Mouse (Mus musculus) megakaryocyte, embryonic 14.5 days (primary cell): ENCODE results near the gene Kiss1r.

Source experiments
- FLI1 ChIP-seq: IDR thresholded peaks from 2 replicates; pipeline ENCODE4 v1.6.1; 2012; ENCODE audit warnings: low read length, inconsistent platforms, mixed read lengths
- GATA1 ChIP-seq: IDR thresholded peaks from 3 replicates; pipeline ENCODE4 v1.6.1; 2012; ENCODE audit warnings: mixed read lengths, low read length, inconsistent platforms, borderline replicate concordance

DNA sequence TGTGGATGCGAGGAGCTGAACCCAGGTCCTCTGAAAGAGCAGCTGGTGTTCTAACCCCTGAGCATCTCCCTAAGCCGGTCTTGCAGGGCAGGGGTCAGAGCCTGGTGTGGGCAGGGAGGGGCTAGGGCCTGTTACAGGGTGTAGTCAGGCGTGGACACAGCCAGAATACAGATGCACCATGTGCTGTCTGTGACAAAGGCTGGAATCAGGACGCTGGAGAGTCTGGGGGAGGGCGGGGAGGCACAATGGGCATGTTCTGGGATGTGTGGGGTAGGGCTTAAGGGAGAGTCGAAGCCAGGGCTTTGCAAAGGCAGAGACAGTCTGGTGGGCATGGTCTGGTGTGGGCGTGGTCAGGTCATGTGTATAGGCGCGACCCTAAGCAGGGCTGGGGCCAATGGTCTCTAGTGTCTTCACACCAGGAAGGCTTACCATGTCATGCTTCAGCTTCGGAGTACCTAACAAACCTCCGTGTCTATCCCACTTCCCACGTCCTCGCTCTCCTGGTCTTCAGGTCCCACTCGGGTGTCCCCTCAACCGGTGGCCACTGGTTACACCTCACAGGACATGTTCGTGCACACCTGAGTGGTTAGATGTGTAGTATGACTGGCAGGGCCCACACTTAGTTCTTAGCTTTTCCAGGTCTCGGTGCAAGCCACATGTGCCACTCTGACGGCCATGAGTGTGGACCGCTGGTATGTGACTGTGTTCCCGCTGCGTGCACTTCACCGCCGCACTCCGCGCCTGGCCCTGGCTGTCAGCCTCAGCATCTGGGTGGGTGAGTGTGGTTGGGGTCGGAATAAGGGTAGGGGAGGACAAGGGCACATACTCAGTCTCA, 3.5 kb downstream of the Kiss1r start:
- no peak for TF ChIP-seq GATA1
- TF ChIP-seq FLI1: no peak
